Mouse (Mus musculus): ENCODE results near the gene Olfr1043.
"Not testable (repeated sequence)": the region's sequence is repeated elsewhere in the genome, so short reads cannot be mapped to it uniquely, and the experiment has no call there.

Gene Olfr1043

DNA sequence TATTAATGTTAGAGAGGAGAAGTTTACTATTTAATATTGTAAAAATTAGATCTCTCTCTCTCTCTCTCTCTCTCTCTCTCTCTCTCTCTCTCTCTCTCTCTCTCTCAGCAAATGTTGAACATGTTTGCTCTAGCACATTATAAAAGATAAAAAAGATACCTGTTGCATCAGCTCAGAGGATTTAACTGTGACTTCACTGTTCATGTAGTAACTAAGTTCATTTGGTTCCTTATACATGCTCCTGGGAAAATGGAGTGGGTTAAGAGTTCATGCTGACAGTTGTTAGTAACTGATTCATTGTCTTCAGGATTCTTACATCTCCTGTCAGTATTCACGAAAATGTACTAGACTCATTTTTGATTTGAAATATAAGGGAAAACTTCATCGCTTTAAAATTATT lies at the start of gene Olfr1043:
TSS of gene Olfr1043 (minus strand) at position 101 of the 400 bp plus-strand sequence.
- DNase-seq (ENCODE audit: low spot score), result no peak

DNA sequence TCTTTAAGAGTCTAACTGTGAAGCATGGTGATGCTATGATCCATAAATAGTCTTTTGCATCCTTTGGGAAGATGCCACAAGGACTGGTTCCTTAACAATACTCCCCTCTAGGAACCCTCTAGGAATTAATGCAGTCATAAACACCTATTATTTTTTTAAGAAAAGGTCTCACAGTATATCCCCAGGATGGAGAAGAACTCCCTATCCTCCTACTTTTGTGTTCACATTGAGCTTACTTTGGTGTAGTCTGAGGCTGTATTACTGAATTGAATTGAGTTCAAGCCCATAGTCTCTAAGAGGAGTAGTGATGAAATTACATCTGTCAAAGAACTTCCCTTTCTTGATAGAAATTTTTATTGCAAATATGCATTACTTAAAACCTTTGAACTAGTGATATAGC lies 35.6 kb upstream of the Olfr1043 start, which contains the start of gene Olfr1045:
TSS of gene Olfr1045 (minus strand) at position 101 of the 400 bp plus-strand sequence.
- no peak for DNase-seq (ENCODE audit: low spot score)

DNA sequence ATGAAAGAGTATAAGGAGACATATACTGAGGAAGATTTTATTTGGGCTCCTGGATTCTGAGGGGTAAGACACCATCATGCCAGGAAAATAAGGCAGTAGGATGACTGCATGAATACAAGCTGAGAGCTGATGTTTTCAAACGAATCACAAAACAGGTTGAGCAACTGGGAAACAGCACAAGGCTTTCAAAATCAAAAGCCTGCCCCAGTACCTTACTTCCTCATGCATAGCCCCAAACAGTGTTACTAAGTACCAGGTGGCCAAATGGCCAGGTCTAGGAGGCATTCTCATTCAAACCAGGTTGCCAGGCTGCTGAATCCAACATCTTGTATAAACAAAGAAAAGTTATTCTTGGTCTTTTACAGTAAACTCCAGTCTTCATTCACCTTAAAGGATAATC lies 28.5 kb upstream of the Olfr1043 start:
- DNase-seq (ENCODE audit: low spot score), result no peak

- no peak for DNase-seq (ENCODE audit: low spot score)
Measured at GRCm38 (mm10) chr2:86185583-86185982, 18.3 kb upstream of the Olfr1043 start, which contains the start of gene Olfr52. Olfr52 (minus strand) TSS chr2:86185683.

GRCm38 (mm10) chr2:86179950-86180349 lies 12.6 kb upstream of the Olfr1043 start:
- DNase-seq (ENCODE audit: low spot score), result no peak

DNA sequence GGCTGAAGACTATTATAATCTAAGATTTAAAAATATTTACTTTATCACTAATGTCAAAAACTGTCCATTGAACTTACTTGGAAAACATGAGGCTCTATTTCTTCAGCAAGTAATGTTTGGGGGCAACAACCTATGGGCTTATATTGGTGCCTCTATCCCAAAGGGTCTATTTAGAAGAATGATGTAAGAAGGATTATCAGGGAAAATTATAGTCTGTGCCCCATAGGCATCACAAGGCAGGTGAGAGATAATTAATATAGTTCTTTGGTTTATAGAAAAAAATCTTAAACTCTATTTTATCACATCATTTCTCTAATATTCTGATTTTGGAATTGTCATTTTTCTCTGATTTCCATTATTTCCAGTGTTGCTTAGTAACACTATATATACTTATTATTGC lies 10.4 kb upstream of the Olfr1043 start, which contains the start of gene Olfr1044:
TSS of gene Olfr1044 (minus strand) at position 101 of the 400 bp plus-strand sequence.
- DNase-seq (ENCODE audit: low spot score), result no peak

GRCm38 (mm10) chr2:86175422-86175821 lies 8.1 kb upstream of the Olfr1043 start:
- DNase-seq (ENCODE audit: low spot score), result not testable (repeated sequence)

DNA sequence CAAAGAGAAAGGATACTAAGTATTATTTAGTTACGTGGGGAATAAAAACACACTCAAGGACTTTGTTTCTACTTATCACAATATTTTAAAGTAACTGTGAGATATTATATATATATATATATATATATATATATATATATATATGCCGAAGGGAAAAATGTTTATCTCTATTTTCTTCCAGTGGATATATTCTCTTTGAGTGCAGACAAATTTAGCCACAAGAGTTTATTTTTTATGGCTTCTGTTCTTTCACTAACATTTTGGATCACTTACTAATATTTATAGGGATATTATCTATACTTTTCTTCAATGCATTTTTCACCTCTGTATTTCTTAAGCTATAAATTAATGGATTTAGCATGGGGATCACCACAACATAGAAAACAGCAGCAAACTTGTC lies 5.6 kb downstream of the Olfr1043 start, which contains the start of gene Olfr1042:
TSS of gene Olfr1042 (minus strand) at position 101 of the 400 bp plus-strand sequence.
- DNase-seq (ENCODE audit: low spot score), result no peak

DNA sequence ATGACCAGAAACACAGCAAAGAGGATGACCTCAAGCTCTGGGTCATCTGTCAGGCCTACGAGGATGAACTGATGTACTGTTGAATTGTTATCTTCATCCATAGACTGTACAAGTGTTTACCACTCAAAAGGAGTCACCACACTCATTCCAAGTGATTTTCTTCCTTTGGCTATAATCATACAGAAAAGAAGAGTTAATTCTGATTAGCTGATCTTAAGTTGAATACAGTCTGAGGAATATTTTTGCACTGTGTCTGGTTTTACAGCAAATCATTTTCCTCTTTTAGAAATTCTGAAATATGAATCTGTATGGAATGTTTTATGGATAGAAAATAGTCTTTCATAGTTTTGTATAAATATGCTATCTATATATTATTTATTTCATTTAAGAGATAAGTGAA lies 20.7 kb downstream of the Olfr1043 start, which contains the start of gene Olfr1040:
TSS of gene Olfr1040 (minus strand) at position 101 of the 400 bp plus-strand sequence.
- DNase-seq (ENCODE audit: low spot score), result no peak

GRCm38 (mm10) chr2:86135828-86136227 lies 31.5 kb downstream of the Olfr1043 start, which contains the start of gene Olfr1039:
Olfr1039 (minus strand) TSS chr2:86135928.
- no peak for DNase-seq (ENCODE audit: low spot score)
